Mouse (Mus musculus) MEL (cell line): Measurements from ENCODE around the gene Olfr195. TPM values are rescaled to one million over a fixed set of nuclear protein-coding genes. Genes with fewer than 3 reads are reported as not detected.
A peak's percentile ranks its signal among the peaks of the same experiment; 100 is the strongest.
"Not testable (repeated sequence)": the region's sequence is repeated elsewhere in the genome, so short reads cannot be mapped to it uniquely, and the experiment has no call there.

Source experiments
- DNase-seq: peaks from one replicate; pipeline ENCODE4 v3.0.0; 2011; ENCODE audit warnings: low read depth, low spot score
- H3K27ac ChIP-seq: 2 replicates; pipeline ENCODE4 v1.5.1; 2012; ENCODE audit warnings: low read depth, mild to moderate bottlenecking, control low read depth, low read length, moderate library complexity; ENCODE audit not compliant: control insufficient read depth
- H3K27me3 ChIP-seq, 2 experiments: fragments of 150-350 bp in 1 of 2; sonication (generic) in 1 of 2; 2 replicates each; pipeline ENCODE4 v1.6.1; 2012; ENCODE audit warnings: low read length in 2 of 2, mild to moderate bottlenecking in 2 of 2, improper control_type of control experiment in 1 of 2, moderate library complexity in 1 of 2; ENCODE audit not compliant: insufficient read depth in 2 of 2, control insufficient read depth in 1 of 2
- H3K36me3 ChIP-seq, 2 experiments: 2 replicates each; pipeline ENCODE4 v1.6.1; 2012 to 2014; ENCODE audit warnings: low read length in 2 of 2, improper control_type of control experiment in 1 of 2, inconsistent platforms in 1 of 2, mild to moderate bottlenecking in 1 of 2; ENCODE audit not compliant: insufficient read depth in 2 of 2, control insufficient read depth in 1 of 2
- H3K4me1 ChIP-seq, 2 experiments: fragments of 150-350 bp in 1 of 2; sonication (generic) in 1 of 2; 2 replicates each; pipeline ENCODE4 v1.6.1; 2012; ENCODE audit warnings: low read length in 2 of 2, improper control_type of control experiment in 1 of 2, mild to moderate bottlenecking in 1 of 2; ENCODE audit not compliant: insufficient read depth in 2 of 2, control insufficient read depth in 1 of 2
- H3K4me3 ChIP-seq, 2 experiments: fragments of 150-350 bp in 1 of 2; sonication (generic) in 1 of 2; 2 replicates each; pipeline ENCODE4 v1.5.1; 2012; ENCODE audit warnings: low read depth in 2 of 2, low read length in 2 of 2, mild to moderate bottlenecking in 2 of 2, moderate library complexity in 2 of 2, control low read depth in 1 of 2, improper control_type of control experiment in 1 of 2; ENCODE audit not compliant: control insufficient read depth in 1 of 2, insufficient read depth in 1 of 2
- H3K79me2 ChIP-seq: 2 replicates; pipeline ENCODE4 v1.6.1; 2012; ENCODE audit warnings: mild to moderate bottlenecking, low read length, moderate library complexity; ENCODE audit not compliant: control insufficient read depth, poor library complexity, insufficient read depth
- H3K9ac ChIP-seq: 2 replicates; pipeline ENCODE4 v1.6.1; 2012; ENCODE audit warnings: low read depth, mild to moderate bottlenecking, control low read depth, low read length, moderate library complexity; ENCODE audit not compliant: control insufficient read depth, poor library complexity, severe bottlenecking
- H3K9me3 ChIP-seq: fragments of 150-350 bp; sonication (generic); replicated peaks from 2 replicates; pipeline ENCODE4 v1.6.1; 2012; ENCODE audit warnings: mild to moderate bottlenecking, low read length, improper control_type of control experiment, moderate library complexity; ENCODE audit not compliant: insufficient read depth
- E2F4 ChIP-seq: IDR thresholded peaks from 2 replicates; pipeline ENCODE4 v1.6.1; 2011; ENCODE audit warnings: low read depth, low read length, improper control_type of control experiment, borderline replicate concordance
- ETS1 ChIP-seq: IDR thresholded peaks from 2 replicates; pipeline ENCODE4 v1.6.1; 2012; ENCODE audit warnings: low read depth, mild to moderate bottlenecking, inconsistent platforms, low read length, improper control_type of control experiment, moderate library complexity
- GABPA ChIP-seq: IDR thresholded peaks from 2 replicates; pipeline ENCODE4 v1.6.1; 2012; ENCODE audit warnings: low read depth, mild to moderate bottlenecking, inconsistent platforms, low read length, improper control_type of control experiment, moderate library complexity
- GATA1 ChIP-seq: IDR thresholded peaks from 2 replicates; pipeline ENCODE4 v1.6.1; 2011; ENCODE audit warnings: low read depth, low read length, improper control_type of control experiment
- HCFC1 ChIP-seq: IDR thresholded peaks from 2 replicates; pipeline ENCODE4 v1.6.1; 2012; ENCODE audit warnings: low read depth, mild to moderate bottlenecking, inconsistent platforms, low read length, improper control_type of control experiment, moderate library complexity
- KAT2A ChIP-seq: conservative IDR thresholded peaks from 2 replicates; pipeline ENCODE4 v1.6.1; 2012; ENCODE audit warnings: low read depth, low read length, improper control_type of control experiment, inconsistent platforms
- MAZ ChIP-seq: IDR thresholded peaks from 2 replicates; pipeline ENCODE4 v1.6.1; 2012; ENCODE audit warnings: low read depth, mild to moderate bottlenecking, inconsistent platforms, low read length, improper control_type of control experiment
- MEF2A ChIP-seq: IDR thresholded peaks from 2 replicates; pipeline ENCODE4 v1.6.1; 2014; ENCODE audit warnings: low read depth, mild to moderate bottlenecking, inconsistent platforms, low read length, improper control_type of control experiment; ENCODE audit not compliant: poor library complexity, insufficient replicate concordance, severe bottlenecking; ENCODE audit errors: extremely low read depth
- MXI1 ChIP-seq: IDR thresholded peaks from 2 replicates; pipeline ENCODE4 v1.6.1; 2011; ENCODE audit warnings: mild to moderate bottlenecking, low read depth, low read length, improper control_type of control experiment
- RCOR1 ChIP-seq: IDR thresholded peaks from 2 replicates; pipeline ENCODE4 v1.6.1; 2012; ENCODE audit warnings: low read depth, mild to moderate bottlenecking, inconsistent platforms, low read length, improper control_type of control experiment
- SIN3A ChIP-seq: IDR thresholded peaks from 2 replicates; pipeline ENCODE4 v1.6.1; 2012; ENCODE audit warnings: low read length, improper control_type of control experiment, inconsistent platforms
- TBP ChIP-seq: IDR thresholded peaks from 2 replicates; pipeline ENCODE4 v1.8.0; 2011; ENCODE audit warnings: low read depth, low read length, improper control_type of control experiment
- ZNF384 ChIP-seq: IDR thresholded peaks from 2 replicates; pipeline ENCODE4 v1.6.1; 2012; ENCODE audit warnings: low read depth, mild to moderate bottlenecking, inconsistent platforms, low read length, improper control_type of control experiment
- polyA plus RNA-seq, 2 experiments: library from polyadenylated mRNA; stranded (reverse) in 1 of 2; unstranded in 1 of 2; fragments of >175 nt in 1 of 2; fragments of >200 nt in 1 of 2; gene quantifications; 2 replicates each; pipeline versions ENCODE4 v1.2.1 to v1.2.4; 2012; ENCODE audit warnings: low replicate concordance in 2 of 2, low read depth in 1 of 2; ENCODE audit not compliant: insufficient read length in 2 of 2, insufficient read depth in 1 of 2, missing spikeins in 1 of 2
- total RNA-seq: library from RNA; depleted of rRNA; stranded (reverse); fragments of 300-350 nt; gene quantifications from 2 replicates; pipeline ENCODE4 v1.2.3, GENCODE M21; 2012; rRNA removed

Olfr195 gene
- 0.15 TPM in 1 of 2 replicates, not detected in the other for total RNA-seq
- polyA plus RNA-seq = not detected

DNA sequence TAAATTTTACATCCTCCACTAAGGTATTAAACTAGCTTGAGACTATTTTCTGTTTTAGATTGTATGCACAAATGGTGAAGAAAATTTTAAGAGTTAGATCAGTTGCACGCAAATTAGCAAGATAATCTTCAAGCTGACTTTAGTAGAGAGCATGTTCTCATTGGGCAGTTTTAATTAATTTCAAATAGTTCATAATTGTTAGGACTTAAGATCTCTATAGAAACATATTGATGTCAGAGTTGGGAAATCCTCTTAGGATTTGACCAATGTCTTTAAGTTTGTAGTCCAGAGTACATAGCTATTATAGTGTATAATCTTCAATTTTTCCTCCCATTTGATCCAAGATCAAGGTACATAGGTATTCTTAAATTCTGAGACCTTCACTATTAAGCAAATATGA, at the start of gene Olfr195:
Gene Olfr195, plus strand, starts transcription at position 301 of the 400 bp plus-strand sequence.
- H3K79me2 ChIP-seq = no peaks in the 10 kb centered on the region
- DNase-seq = no peak
- H3K4me1 ChIP-seq = no peaks in the 10 kb centered on the region
- no peaks in the 10 kb centered on the region for H3K9me3 ChIP-seq
- H3K36me3 ChIP-seq = no peaks in the 10 kb centered on the region
- TF ChIP-seq MXI1 = no peak
- no peak for TF ChIP-seq E2F4
- no peak within 1 kb of the TSS for H3K4me3 ChIP-seq
- no peaks in the 10 kb centered on the region for H3K27me3 ChIP-seq
- no peak within 1 kb of the TSS for H3K9ac ChIP-seq
- no peak within 1 kb of the TSS for H3K27ac ChIP-seq

DNA sequence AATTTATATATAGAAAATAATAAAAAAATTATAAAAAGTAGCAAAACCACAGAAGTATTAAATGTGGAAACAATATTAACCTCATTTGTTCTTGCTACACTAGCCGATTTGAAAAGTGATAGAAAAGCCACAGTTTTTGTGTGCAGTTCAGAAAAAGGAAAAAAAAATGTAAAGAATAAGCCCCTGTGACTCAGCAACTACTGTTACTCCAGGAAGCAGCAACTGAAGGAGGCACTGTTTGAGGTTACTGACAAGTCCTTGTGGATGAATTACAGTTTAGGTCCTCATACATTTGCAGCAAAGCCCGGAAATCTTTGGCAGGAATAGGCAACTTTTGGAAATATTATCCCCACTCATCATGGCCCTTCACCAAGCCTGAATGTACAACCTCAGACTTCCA, 41.5 kb upstream of the Olfr195 start:
- H3K4me3 ChIP-seq = no peak overlapping the region
- peak; percentile 37 for DNase-seq
- H3K9ac ChIP-seq = no peak overlapping the region
- TF ChIP-seq MAZ (no peak), RCOR1 (no peak), ETS1 (no peak), ZNF384 (peak; percentile 72), TBP (no peak), GABPA (no peak), GATA1 (no peak)
- no peaks in the 10 kb centered on the region for H3K79me2 ChIP-seq
- no peak overlapping the region for H3K27ac ChIP-seq
- peaks cover 0 to 4% of the 10 kb centered on the region in 2 experiments; a peak in 2 of 4 replicates for H3K4me1 ChIP-seq
- H3K9me3 ChIP-seq = no peaks in the 10 kb centered on the region
- no peaks in the 10 kb centered on the region for H3K27me3 ChIP-seq
- no peaks in the 10 kb centered on the region for H3K36me3 ChIP-seq

DNA sequence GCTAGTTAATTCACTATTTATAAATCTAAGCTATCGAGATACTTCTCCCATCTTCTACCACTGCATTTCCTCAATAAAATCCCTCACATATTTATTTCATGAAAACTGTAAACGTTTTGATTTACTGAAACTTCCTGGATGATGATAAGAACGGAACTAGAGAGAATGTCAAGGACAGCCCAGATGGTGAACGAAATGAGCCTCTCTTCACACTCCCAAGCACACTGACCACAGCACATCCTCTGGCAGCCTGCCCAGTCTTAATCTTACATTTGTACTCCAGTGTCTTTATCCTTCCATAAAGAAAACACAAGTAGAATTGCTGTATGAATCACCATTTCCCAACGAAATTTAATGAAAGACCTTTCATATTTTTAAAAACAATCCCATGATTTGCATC, 38.3 kb upstream of the Olfr195 start:
- not testable (repeated sequence) for DNase-seq, H3K36me3 ChIP-seq, H3K27ac ChIP-seq, H3K9me3 ChIP-seq, H3K79me2 ChIP-seq, H3K27me3 ChIP-seq, H3K4me1 ChIP-seq, H3K4me3 ChIP-seq, H3K9ac ChIP-seq

- Histone ChIP-seq H3K4me1 (no peaks in the 10 kb centered on the region), H3K9ac (no peak within 1 kb of the TSS), H3K4me3 (no peak within 1 kb of the TSS), H3K9me3 (no peaks in the 10 kb centered on the region), H3K27me3 (no peaks in the 10 kb centered on the region), H3K27ac (no peak within 1 kb of the TSS), H3K36me3 (no peaks in the 10 kb centered on the region), H3K79me2 (no peaks in the 10 kb centered on the region)
- TF ChIP-seq HCFC1 (no peak), KAT2A (no peak), SIN3A (no peak), MEF2A (no peak)
- no peak for DNase-seq
Measured at GRCm38 (mm10) chr16:59111781-59112180, 35.1 kb upstream of the Olfr195 start, which contains the start of gene Olfr193. TSS of gene Olfr193 (minus strand) at chr16:59111881.
